Comparison of ENCODE assay signal across 51 mouse cellular contexts in genomic region chr12:104345181-104345580, GRCm38 (mm10). TPM values are rescaled to one million over a fixed set of nuclear protein-coding genes. Genes with fewer than 3 reads are reported as not detected.
"Had no signal": no experiment of that assay in that cellular context is flagged by ENCODE, and none has a peak within 500 bp of the region (broad histone marks: within the 10 kb centered on the region; RNA-seq: fewer than 3 reads in every experiment).

No protein-coding gene starts in this region.

- DNase-seq: heart, postnatal 10 days; heart, postnatal 14 days; heart, postnatal 36 days; heart, postnatal 4 days; kidney, adult 11 months; kidney, adult 18-20 months; kidney, adult 2 months; kidney, adult 8-10 months; kidney, adult 9 months; kidney, postnatal 10 days; kidney, postnatal 14 days; kidney, postnatal 25 days; kidney, postnatal 36 days; kidney, postnatal 4 days; layer of hippocampus, adult 9-11 months; layer of hippocampus, postnatal 36 days had no signal

- H3K27ac ChIP-seq: heart, embryonic 13.5 days; heart, embryonic 15.5 days; hindbrain, embryonic 10.5 days; hindbrain, embryonic 12.5 days; hindbrain, embryonic 13.5 days; hindbrain, embryonic 14.5 days; hindbrain, embryonic 15.5 days; intestine, embryonic 15.5 days; kidney, embryonic 15.5 days; kidney, postnatal 0 days; layer of hippocampus, adult 2 months; left cerebral cortex, adult 2 months had no signal

- H3K4me1 ChIP-seq: heart, embryonic 12.5 days; heart, embryonic 13.5 days; heart, embryonic 15.5 days; hindbrain, embryonic 10.5 days; hindbrain, embryonic 12.5 days; hindbrain, embryonic 13.5 days; hindbrain, embryonic 15.5 days; intestine, embryonic 15.5 days; kidney, embryonic 15.5 days had no signal

- H3K27me3 ChIP-seq: heart, embryonic 12.5 days; heart, embryonic 13.5 days; heart, embryonic 15.5 days; hindbrain, embryonic 12.5 days; hindbrain, embryonic 13.5 days; hindbrain, embryonic 15.5 days; intestine, embryonic 15.5 days; kidney, embryonic 15.5 days had no signal

- H3K9me3 ChIP-seq: heart, embryonic 12.5 days; heart, embryonic 13.5 days; heart, embryonic 15.5 days; hindbrain, embryonic 10.5 days; hindbrain, embryonic 12.5 days; hindbrain, embryonic 13.5 days; hindbrain, embryonic 15.5 days; intestine, embryonic 15.5 days; kidney, embryonic 15.5 days had no signal

- H3K4me2 ChIP-seq: heart, embryonic 11.5 days; heart, embryonic 12.5 days; heart, embryonic 13.5 days; heart, embryonic 15.5 days; hindbrain, embryonic 12.5 days; hindbrain, embryonic 13.5 days; hindbrain, embryonic 14.5 days; hindbrain, embryonic 15.5 days; intestine, embryonic 15.5 days; kidney, embryonic 15.5 days had no signal

- H3K4me3 ChIP-seq: heart, embryonic 12.5 days; heart, embryonic 13.5 days; heart, embryonic 15.5 days; hindbrain, embryonic 10.5 days; hindbrain, embryonic 12.5 days; hindbrain, embryonic 13.5 days; hindbrain, embryonic 15.5 days; intestine, embryonic 15.5 days; kidney, embryonic 15.5 days; layer of hippocampus, adult 2 months; left cerebral cortex, adult 2 months had no signal

- ATAC-seq: hindbrain, embryonic 16.5 days; inflammation-experienced regulatory T-cells, adult 6 months; intestine, embryonic 15.5 days; intestine, embryonic 16.5 days; intestine, postnatal 0 days had no signal

- H3K9ac ChIP-seq: heart, embryonic 12.5 days; heart, embryonic 13.5 days; heart, embryonic 15.5 days; hindbrain, embryonic 12.5 days; hindbrain, embryonic 13.5 days; hindbrain, embryonic 14.5 days; hindbrain, embryonic 15.5 days; intestine, embryonic 15.5 days; kidney, embryonic 15.5 days had no signal

- H3K36me3 ChIP-seq: heart, embryonic 12.5 days; heart, embryonic 13.5 days; heart, embryonic 15.5 days; hindbrain, embryonic 10.5 days; hindbrain, embryonic 12.5 days; hindbrain, embryonic 13.5 days; hindbrain, embryonic 15.5 days; intestine, embryonic 15.5 days; kidney, embryonic 15.5 days had no signal

RNA-seq across cellular contexts. Expression of gene Serpina3k, which starts 6.9 kb away (rescaled TPM):
- total RNA-seq: heart, postnatal 10 days; heart, postnatal 14 days; heart, postnatal 25 days; heart, postnatal 36 days; hematopoietic stem cell, adult 5-6 weeks; layer of hippocampus, adult 18-20 months; layer of hippocampus, adult 2 months; layer of hippocampus, adult 8-10 months; layer of hippocampus, postnatal 10 days; layer of hippocampus, postnatal 14 days; layer of hippocampus, postnatal 25 days; layer of hippocampus, postnatal 36 days; left cerebral cortex, adult 18-20 months; left cerebral cortex, adult 2 months; left cerebral cortex, adult 8-10 months had no signal
- polyA plus RNA-seq: heart, embryonic 11.5 days; heart, embryonic 12.5 days; heart, embryonic 13.5 days; heart, embryonic 14.5 days; heart, embryonic 15.5 days; heart, embryonic 16.5 days; hindbrain, embryonic 10.5 days; hindbrain, embryonic 11.5 days; hindbrain, embryonic 12.5 days; hindbrain, embryonic 13.5 days; hindbrain, embryonic 14.5 days; hindbrain, embryonic 15.5 days; hindbrain, embryonic 16.5 days; inflammation-experienced regulatory T-cells, adult 6 months; intestine, embryonic 14.5 days; intestine, embryonic 15.5 days; intestine, embryonic 16.5 days; intestine, postnatal 0 days; kidney, adult 2 months; kidney, embryonic 14.5 days; kidney, embryonic 15.5 days; kidney, embryonic 16.5 days; kidney, postnatal 0 days; large intestine, adult 2 months had no signal

RNA-seq across cellular contexts. Expression of gene Serpina3m, which starts 6.9 kb away (rescaled TPM):
- total RNA-seq: heart, postnatal 10 days; heart, postnatal 14 days; heart, postnatal 25 days; heart, postnatal 36 days; heart, postnatal 4 days; hematopoietic stem cell, adult 5-6 weeks; layer of hippocampus, postnatal 10 days; left cerebral cortex, adult 2 months had no signal
- polyA plus RNA-seq: heart, embryonic 11.5 days; heart, embryonic 12.5 days; heart, embryonic 13.5 days; heart, embryonic 14.5 days; heart, embryonic 15.5 days; heart, embryonic 16.5 days; heart, postnatal 0 days; hindbrain, embryonic 10.5 days; hindbrain, embryonic 11.5 days; hindbrain, embryonic 12.5 days; hindbrain, embryonic 13.5 days; hindbrain, embryonic 14.5 days; hindbrain, embryonic 15.5 days; hindbrain, embryonic 16.5 days; inflammation-experienced regulatory T-cells, adult 6 months; intestine, embryonic 14.5 days; intestine, embryonic 15.5 days; intestine, embryonic 16.5 days; intestine, postnatal 0 days; kidney, adult 2 months; kidney, embryonic 14.5 days; kidney, embryonic 15.5 days; kidney, embryonic 16.5 days; kidney, postnatal 0 days had no signal

RNA-seq across cellular contexts. Expression of gene Serpina3j, which starts 30.8 kb away (rescaled TPM):
- total RNA-seq: heart, postnatal 10 days; heart, postnatal 14 days; heart, postnatal 25 days; heart, postnatal 36 days; heart, postnatal 4 days; hematopoietic stem cell, adult 5-6 weeks; layer of hippocampus, adult 18-20 months; layer of hippocampus, adult 2 months; layer of hippocampus, adult 8-10 months; layer of hippocampus, postnatal 10 days; layer of hippocampus, postnatal 14 days; layer of hippocampus, postnatal 25 days; layer of hippocampus, postnatal 36 days; left cerebral cortex, adult 18-20 months; left cerebral cortex, adult 2 months; left cerebral cortex, adult 8-10 months had no signal
- polyA plus RNA-seq: heart, embryonic 11.5 days; heart, embryonic 12.5 days; heart, embryonic 13.5 days; heart, embryonic 14.5 days; heart, embryonic 15.5 days; heart, postnatal 0 days; hindbrain, embryonic 10.5 days; hindbrain, embryonic 11.5 days; hindbrain, embryonic 12.5 days; hindbrain, embryonic 13.5 days; hindbrain, embryonic 14.5 days; hindbrain, embryonic 15.5 days; hindbrain, embryonic 16.5 days; inflammation-experienced regulatory T-cells, adult 6 months; intestine, embryonic 14.5 days; intestine, embryonic 15.5 days; intestine, embryonic 16.5 days; intestine, postnatal 0 days; kidney, adult 2 months; kidney, embryonic 14.5 days; kidney, embryonic 15.5 days; kidney, embryonic 16.5 days; kidney, postnatal 0 days; large intestine, adult 2 months had no signal
